Mouse (Mus musculus) liver, postnatal 0 days (tissue): ENCODE results near the gene Prickle2.

Experiments
- CTCF ChIP-seq: sonication (generic); IDR thresholded peaks from 2 replicates; pipeline ENCODE4 v1.5.1; 2016; ENCODE audit warnings: antibody characterized with exemption, low read depth
- EP300 ChIP-seq: IDR thresholded peaks from 2 replicates; pipeline ENCODE4 v1.6.1; 2016; ENCODE audit warnings: antibody characterized with exemption, low read depth, mild to moderate bottlenecking

- TF ChIP-seq CTCF, result no peak
- TF ChIP-seq EP300, result no peak
These were observed 22.6 kb upstream of the Prickle2 start for GRCm38 (mm10) chr6:92728514-92728913.
